Mouse (Mus musculus): ENCODE measurements around the gene Pygb.

The Pygb gene

GRCm38 (mm10) chr2:150786251-150787180, at the start of gene Pygb:
Pygb (plus strand) TSS chr2:150786735.
- in situ Hi-C loops (cut with MboI) = no loop called here

GRCm38 (mm10) chr2:150737881-150738280, 48.7 kb upstream of the Pygb start:
- in situ Hi-C loops (cut with MboI) = no loop called here

GRCm38 (mm10) chr2:150740145-150740841, 46.2 kb upstream of the Pygb start:
- in situ Hi-C loops (cut with MboI) = loop anchor here (10.0 kb wide), 1 partner anchor 65 kb away; no protein-coding TSS in a partner anchor

GRCm38 (mm10) chr2:150741405-150741804, 45.1 kb upstream of the Pygb start:
- in situ Hi-C loops (cut with MboI) = loop anchor here (10.0 kb wide), 1 partner anchor 67 kb away; no protein-coding TSS in a partner anchor

- in situ Hi-C loops (cut with MboI) = loop anchor here (5.0 to 10.0 kb wide), 2 partner anchors 70 to 138 kb away; partner anchors contain the start of gene Apmap
These were observed 41.5 kb upstream of the Pygb start for GRCm38 (mm10) chr2:150745016-150745415.

GRCm38 (mm10) chr2:150748854-150749253, 37.7 kb upstream of the Pygb start, which contains the start of gene Entpd6:
Entpd6 (plus strand) TSS chr2:150749042.
- in situ Hi-C loops (cut with MboI) = loop anchor here (5.0 to 10.0 kb wide), 2 partner anchors 74 to 142 kb away; partner anchors contain the start of gene Apmap

- in situ Hi-C loops (cut with MboI) = loop anchor here (5.0 to 10.0 kb wide), 2 partner anchors 74 to 142 kb away; partner anchors contain the start of gene Apmap
These were observed 37.3 kb upstream of the Pygb start for GRCm38 (mm10) chr2:150749283-150749682.

GRCm38 (mm10) chr2:150750129-150750979, 36.2 kb upstream of the Pygb start:
- in situ Hi-C loops (cut with MboI) = no loop called here

GRCm38 (mm10) chr2:150755016-150755415, 31.5 kb upstream of the Pygb start:
- in situ Hi-C loops (cut with MboI) = no loop called here

- in situ Hi-C loops (cut with MboI) = no loop called here
These were observed 25.1 kb upstream of the Pygb start for GRCm38 (mm10) chr2:150761476-150761875.

- in situ Hi-C loops (cut with MboI) = no loop called here
These were observed 20.9 kb upstream of the Pygb start for GRCm38 (mm10) chr2:150765619-150766018.

GRCm38 (mm10) chr2:150766083-150766862, 20.3 kb upstream of the Pygb start:
- in situ Hi-C loops (cut with MboI) = no loop called here

GRCm38 (mm10) chr2:150768678-150769077, 17.9 kb upstream of the Pygb start:
- in situ Hi-C loops (cut with MboI) = no loop called here

GRCm38 (mm10) chr2:150770747-150771146, 15.8 kb upstream of the Pygb start:
- in situ Hi-C loops (cut with MboI) = no loop called here

- in situ Hi-C loops (cut with MboI) = no loop called here
These were observed 15.4 kb upstream of the Pygb start for GRCm38 (mm10) chr2:150771169-150771568.

GRCm38 (mm10) chr2:150771996-150772395, 14.5 kb upstream of the Pygb start:
- in situ Hi-C loops (cut with MboI) = no loop called here

GRCm38 (mm10) chr2:150772466-150773119, 13.9 kb upstream of the Pygb start:
- in situ Hi-C loops (cut with MboI) = no loop called here

- in situ Hi-C loops (cut with MboI) = no loop called here
These were observed 3.7 kb upstream of the Pygb start for GRCm38 (mm10) chr2:150782801-150783200.

GRCm38 (mm10) chr2:150787234-150787771, 768 bp downstream of the Pygb start:
- in situ Hi-C loops (cut with MboI) = no loop called here
